ENCODE assay signal across 18 mouse cellular contexts in genomic region chr9:101649816-101650215, GRCm38 (mm10).
DNase-seq lines count a peak whose midpoint lies in the region; ATAC-seq and TF ChIP-seq lines count a peak whose summit lies in the region.
"Had no signal": no experiment of that assay in that cellular context is flagged by ENCODE, and none has a peak within 500 bp of the region (broad histone marks: within the 10 kb centered on the region; RNA-seq: fewer than 3 reads in every experiment).

No protein-coding gene starts in this region.

- no peak overlapping the region for H3K4me3 ChIP-seq in hindbrain, embryonic 10.5 days
- no peak overlapping the region for H3K4me3 ChIP-seq in hindbrain, embryonic 13.5 days
- H3K4me3 ChIP-seq in neural tube, embryonic 14.5 days (ENCODE audit: low read depth, low read length): no peak overlapping the region
- H3K4me3 ChIP-seq in forebrain, postnatal 0 days (ENCODE audit: low read depth, low read length): no peak overlapping the region
- H3K4me3 ChIP-seq: erythroblast, embryonic 14.5 days; heart, embryonic 10.5 days; kidney, embryonic 15.5 days; liver, embryonic 15.5 days; midbrain, embryonic 12.5 days had no signal

- 64% methylated on average over 5 of the region's 5 CpGs for WGBS in hindbrain, embryonic 10.5 days
- 43% methylated on average over 5 of the region's 5 CpGs for WGBS in hindbrain, embryonic 13.5 days
- WGBS in neural tube, embryonic 14.5 days: 42% methylated on average over 5 of the region's 5 CpGs
- 21% methylated on average over 5 of the region's 5 CpGs for WGBS in forebrain, postnatal 0 days

- H3K36me3 ChIP-seq in hindbrain, embryonic 10.5 days: no peaks in the 10 kb centered on the region
- no peaks in the 10 kb centered on the region for H3K36me3 ChIP-seq in hindbrain, embryonic 13.5 days
- H3K36me3 ChIP-seq in neural tube, embryonic 14.5 days (ENCODE audit: control insufficient read depth, insufficient read depth, low read length): no peaks in the 10 kb centered on the region
- no peaks in the 10 kb centered on the region for H3K36me3 ChIP-seq in forebrain, postnatal 0 days (ENCODE audit: insufficient read depth)
- H3K36me3 ChIP-seq: G1E; heart, embryonic 10.5 days; kidney, embryonic 15.5 days; liver, embryonic 15.5 days; midbrain, embryonic 12.5 days had no signal

- TF ChIP-seq CTCF in forebrain, postnatal 0 days (IDR thresholded peaks at IDR 0.05; ENCODE audit: low read depth): no peak

- H3K4me2 ChIP-seq in hindbrain, embryonic 13.5 days: no peak overlapping the region
- H3K4me2 ChIP-seq in neural tube, embryonic 14.5 days (ENCODE audit: low read depth, low read length): no peak overlapping the region
- H3K4me2 ChIP-seq in forebrain, postnatal 0 days (ENCODE audit: low read depth): no peak overlapping the region
- H3K4me2 ChIP-seq: kidney, embryonic 15.5 days; liver, embryonic 15.5 days; midbrain, embryonic 12.5 days had no signal

- peaks cover 8% of the 10 kb centered on the region for H3K9me3 ChIP-seq in hindbrain, embryonic 10.5 days
- H3K9me3 ChIP-seq in hindbrain, embryonic 13.5 days: peaks cover 9% of the 10 kb centered on the region; the same call in 1 of the 2 replicates
- no peaks in the 10 kb centered on the region; the same call in 1 of the 2 replicates for H3K9me3 ChIP-seq in neural tube, embryonic 14.5 days (ENCODE audit: control insufficient read depth, low read length)
- H3K9me3 ChIP-seq in forebrain, postnatal 0 days (ENCODE audit: low read length): no peaks in the 10 kb centered on the region
- H3K9me3 ChIP-seq: heart, embryonic 10.5 days; kidney, embryonic 15.5 days; liver, embryonic 15.5 days had no signal

- no peak overlapping the region for H3K9ac ChIP-seq in hindbrain, embryonic 13.5 days
- no peak overlapping the region for H3K9ac ChIP-seq in neural tube, embryonic 14.5 days (replicated peaks; ENCODE audit: low read depth, low read length)
- H3K9ac ChIP-seq in forebrain, postnatal 0 days: no peak overlapping the region
- H3K9ac ChIP-seq: kidney, embryonic 15.5 days; liver, embryonic 15.5 days; midbrain, embryonic 12.5 days had no signal

- no peak for ATAC-seq in hindbrain, embryonic 13.5 days (ENCODE audit: low FRiP score)
- ATAC-seq in neural tube, embryonic 14.5 days (ENCODE audit: low read depth): peak; percentile 38; the same call in 1 of the 2 replicates
- ATAC-seq in forebrain, postnatal 0 days: peak; percentile 54; the same call in 1 of the 2 replicates
- no peak for ATAC-seq in inflammation-experienced regulatory T-cells, adult 6 months

- DNase-seq in hindbrain, embryonic 10.5 days (ENCODE audit: low spot score): peak; percentile 7
- no peak for DNase-seq in neural tube, embryonic 10.5 days (ENCODE audit: extremely low spot score, low spot score)
- peak; percentile 53 for DNase-seq in forebrain, postnatal 0 days
- peak; percentile 2 to 5 for DNase-seq in right cerebral cortex, postnatal 36 days (ENCODE audit: low spot score in 2 of 2)
- DNase-seq: adrenal gland, postnatal 36 days; cerebellum, adult 2 months; heart, postnatal 36 days; retina, postnatal 1 day; thymus, adult 2 months had no signal

- no peaks in the 10 kb centered on the region for H3K27me3 ChIP-seq in hindbrain, embryonic 10.5 days (ENCODE audit: insufficient read depth, poor library complexity, severe bottlenecking)
- peaks cover 6% of the 10 kb centered on the region; the same call in 1 of the 2 replicates for H3K27me3 ChIP-seq in hindbrain, embryonic 13.5 days
- no peaks in the 10 kb centered on the region for H3K27me3 ChIP-seq in neural tube, embryonic 14.5 days (ENCODE audit: control insufficient read depth, insufficient read depth, low read length)
- H3K27me3 ChIP-seq in forebrain, postnatal 0 days (ENCODE audit: insufficient read depth, low read length): no peaks in the 10 kb centered on the region
- H3K27me3 ChIP-seq: kidney, embryonic 15.5 days; liver, embryonic 15.5 days; midbrain, embryonic 12.5 days had no signal

- H3K4me1 ChIP-seq in hindbrain, embryonic 10.5 days (replicated peaks): 0 out of 2 replicates have a peak, but pooled peaks cover 5% of the 10 kb centered on the region
- H3K4me1 ChIP-seq in hindbrain, embryonic 13.5 days (replicated peaks): no peaks in the 10 kb centered on the region
- H3K4me1 ChIP-seq in neural tube, embryonic 14.5 days (ENCODE audit: control insufficient read depth, insufficient read depth, low read length): no peaks in the 10 kb centered on the region
- H3K4me1 ChIP-seq in forebrain, postnatal 0 days (ENCODE audit: insufficient read depth): no peaks in the 10 kb centered on the region
- H3K4me1 ChIP-seq: heart, embryonic 10.5 days; kidney, embryonic 15.5 days; liver, embryonic 15.5 days; midbrain, embryonic 12.5 days had no signal

- no peak overlapping the region for H3K27ac ChIP-seq in hindbrain, embryonic 10.5 days
- no peak overlapping the region for H3K27ac ChIP-seq in hindbrain, embryonic 13.5 days
- H3K27ac ChIP-seq in neural tube, embryonic 14.5 days (ENCODE audit: low read depth, low read length): no peak overlapping the region
- H3K27ac ChIP-seq in forebrain, postnatal 0 days (ENCODE audit: low read depth, low read length): no peak overlapping the region
- H3K27ac ChIP-seq: heart, embryonic 10.5 days; kidney, embryonic 15.5 days; liver, embryonic 15.5 days; midbrain, embryonic 12.5 days had no signal

Comparison
In these comparisons a context has a peak if more than half of its experiments do, and no peak if none do; other contexts are left out.
1. ATAC-seq: peak in neural tube, embryonic 14.5 days (single experiment) and forebrain, postnatal 0 days (single experiment); none in hindbrain, embryonic 13.5 days (single experiment) and inflammation-experienced regulatory T-cells, adult 6 months (single experiment).